Mouse (Mus musculus): ENCODE results near the gene Birc5.
"Not testable (repeated sequence)": the region's sequence is repeated elsewhere in the genome, so short reads cannot be mapped to it uniquely, and the experiment has no call there.

DNA sequence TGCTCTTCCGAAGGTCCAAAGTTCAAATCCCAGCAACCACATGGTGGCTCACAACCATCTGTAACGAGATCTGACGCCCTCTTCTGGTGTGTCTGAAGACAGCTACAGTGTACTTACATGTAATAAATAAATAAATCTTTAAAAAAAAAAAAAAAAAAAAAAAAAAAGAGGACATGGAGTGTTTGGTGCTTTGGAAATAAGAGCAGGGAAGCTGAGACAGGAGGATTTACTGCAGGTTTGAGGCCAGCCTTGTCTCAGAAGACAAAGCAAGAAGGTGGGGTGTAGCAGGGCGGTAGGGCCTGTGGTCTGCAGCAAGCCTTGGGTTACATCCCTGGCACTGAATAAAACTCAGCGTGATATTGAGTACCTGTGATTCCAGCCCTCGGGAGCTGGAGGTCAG lies 15.5 kb upstream of the Birc5 start:
- not testable (repeated sequence) for TF ChIP-seq POLR2A (IDR thresholded peaks at IDR 0.05; ENCODE audit: low read depth, low read length); CTCF (IDR thresholded peaks at IDR 0.05; ENCODE audit: extremely low read depth, insufficient read depth, insufficient read length, insufficient replicate concordance)

Measured in spleen, adult 2 months (tissue).